Mouse (Mus musculus) cortical plate, adult 2 months (tissue): ENCODE data around the gene Arnt2.

Experiments used
- CTCF ChIP-seq: fragments of 200-500 bp; IDR thresholded peaks from 2 replicates; pipeline ENCODE4 v1.5.1; 2011; ENCODE audit warnings: mild to moderate bottlenecking, control low read depth, low read length; ENCODE audit not compliant: insufficient read depth; ENCODE audit errors: extremely low read depth
- POLR2A ChIP-seq: fragments of 200-500 bp; IDR thresholded peaks from 2 replicates; pipeline ENCODE4 v1.6.1; 2011; ENCODE audit warnings: mild to moderate bottlenecking, low read length, control low read depth; ENCODE audit not compliant: insufficient read depth; ENCODE audit errors: extremely low read depth

DNA sequence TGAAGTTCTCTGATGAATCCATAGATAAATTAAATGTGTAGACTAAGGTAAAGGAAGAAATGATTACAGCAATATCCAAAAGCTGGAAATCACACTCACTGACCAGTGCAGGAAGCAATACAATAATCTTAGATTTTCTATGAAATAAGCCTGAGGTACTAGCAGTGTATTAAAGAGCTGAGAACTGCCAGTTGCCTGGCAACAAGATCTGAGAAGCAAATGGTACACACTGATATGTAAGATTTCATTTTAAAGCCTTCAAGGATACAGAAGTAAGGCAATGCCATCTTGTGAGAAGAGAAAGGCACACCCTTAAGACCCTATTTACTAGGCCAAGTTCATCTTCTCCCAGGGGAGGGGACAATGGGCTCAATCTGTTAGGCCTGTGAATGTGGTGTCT lies 59.4 kb downstream of the Arnt2 start:
- TF ChIP-seq POLR2A, result no peak
- TF ChIP-seq CTCF, result no peak
